Mouse (Mus musculus) granulocyte monocyte progenitor cell, adult 5-6 weeks (primary cell): ENCODE data around the gene 9930111J21Rik2. TPM values are rescaled to one million over a fixed set of nuclear protein-coding genes. Genes with fewer than 3 reads are reported as not detected.

Experiments
- ATAC-seq: replicated peaks from 2 replicates; pipeline ENCODE4 v1.8.0; 2016; ENCODE audit warnings: mild to moderate bottlenecking, moderate TSS enrichment, inconsistent platforms; ENCODE audit not compliant: poor library complexity, severe bottlenecking
- total RNA-seq, 2 experiments: library from RNA; stranded (forward) in 1 of 2; stranded (reverse) in 1 of 2; fragments of 200-712, 200-1000 nt in 1 of 2; fragments of >200 nt in 1 of 2; fragmentation: Nextera tagmentation in 1 of 2; gene quantifications; 2 replicates each; pipeline ENCODE4 v1.2.3; 2014 to 2017

The 9930111J21Rik2 gene
- total RNA-seq (2014; fragmentation: Nextera tagmentation) = 40.1 and 45.9 TPM in 2 replicates
- total RNA-seq (2017) = 29.3 and 35.2 TPM in 2 replicates

DNA sequence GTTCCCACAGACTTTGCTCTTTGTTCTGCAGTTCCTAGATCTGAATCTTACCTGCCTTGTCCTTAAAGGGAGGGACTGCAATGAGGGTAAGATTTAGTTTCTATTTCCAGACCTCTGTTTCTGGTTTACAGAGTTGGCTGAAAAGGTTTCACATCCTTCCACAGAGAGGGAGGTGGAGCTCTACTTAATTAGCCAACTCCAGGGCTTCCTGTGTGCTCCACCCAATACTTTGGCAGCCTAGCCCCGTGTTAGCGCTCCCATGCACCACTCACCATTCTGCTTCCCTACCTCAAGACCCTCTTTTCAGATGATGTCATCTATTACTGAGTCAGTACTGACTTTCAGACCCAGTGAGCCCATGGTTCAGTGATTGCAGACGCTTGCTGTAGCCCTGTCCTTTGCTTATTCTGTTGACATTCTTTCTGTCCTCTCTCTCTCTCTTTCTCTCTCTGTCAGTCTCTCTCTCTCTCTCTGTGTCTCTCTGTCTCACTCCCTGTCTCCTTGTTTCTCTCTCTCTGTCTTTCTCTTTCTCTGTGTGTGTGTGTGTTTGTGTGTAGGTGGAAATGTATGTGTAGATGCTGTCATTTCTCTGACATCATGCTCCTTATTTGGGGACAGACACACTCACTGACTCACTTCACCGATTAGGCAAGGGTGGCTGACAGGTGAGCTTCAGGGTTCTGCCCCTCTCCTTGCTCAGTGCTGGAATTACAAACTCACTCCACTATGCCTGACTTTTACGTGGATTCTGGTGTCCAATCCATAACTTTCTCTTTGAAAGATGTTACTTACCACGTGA lies at the start of gene 9930111J21Rik2:
Gene 9930111J21Rik2, minus strand, starts transcription at position 150 of the 799 bp plus-strand sequence.
- ATAC-seq = peak; percentile 78

DNA sequence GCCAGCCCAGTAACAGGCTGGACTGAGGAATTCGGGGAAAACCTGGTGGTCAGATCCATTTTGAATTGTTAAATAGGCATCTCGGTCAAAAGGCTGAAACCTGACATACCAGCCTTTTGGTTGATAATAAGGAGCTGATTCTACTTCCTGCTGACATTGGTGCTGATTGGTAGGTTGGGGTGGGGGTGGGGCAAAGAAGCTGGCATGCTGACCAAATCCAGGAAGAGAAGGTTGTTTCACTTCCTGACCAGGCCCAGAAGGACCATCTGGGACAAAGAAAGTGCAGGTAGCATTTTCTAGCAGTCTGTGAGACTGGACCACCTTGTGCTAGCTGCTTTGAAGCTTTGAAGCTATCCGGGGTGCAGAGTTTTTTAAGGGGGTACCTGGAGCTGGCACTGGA lies 49.4 kb upstream of the 9930111J21Rik2 start:
- peak; percentile 79 for ATAC-seq

DNA sequence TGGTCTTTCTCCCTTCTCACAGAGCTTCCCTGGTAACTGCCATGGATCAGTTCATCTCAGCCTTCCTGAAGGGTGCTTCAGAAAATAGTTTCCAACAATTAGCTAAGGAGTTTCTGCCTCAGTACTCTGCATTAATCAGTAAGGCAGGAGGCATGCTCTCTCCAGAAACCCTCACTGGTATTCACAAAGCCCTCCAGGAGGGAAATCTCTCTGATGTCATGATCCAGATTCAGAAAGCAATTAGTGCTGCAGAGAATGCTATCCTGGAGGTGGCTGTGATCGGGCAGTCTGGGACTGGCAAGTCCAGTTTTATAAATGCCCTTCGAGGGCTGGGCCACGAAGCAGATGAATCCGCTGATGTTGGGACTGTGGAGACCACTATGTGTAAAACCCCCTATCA lies 44.3 kb upstream of the 9930111J21Rik2 start:
- ATAC-seq = no peak

DNA sequence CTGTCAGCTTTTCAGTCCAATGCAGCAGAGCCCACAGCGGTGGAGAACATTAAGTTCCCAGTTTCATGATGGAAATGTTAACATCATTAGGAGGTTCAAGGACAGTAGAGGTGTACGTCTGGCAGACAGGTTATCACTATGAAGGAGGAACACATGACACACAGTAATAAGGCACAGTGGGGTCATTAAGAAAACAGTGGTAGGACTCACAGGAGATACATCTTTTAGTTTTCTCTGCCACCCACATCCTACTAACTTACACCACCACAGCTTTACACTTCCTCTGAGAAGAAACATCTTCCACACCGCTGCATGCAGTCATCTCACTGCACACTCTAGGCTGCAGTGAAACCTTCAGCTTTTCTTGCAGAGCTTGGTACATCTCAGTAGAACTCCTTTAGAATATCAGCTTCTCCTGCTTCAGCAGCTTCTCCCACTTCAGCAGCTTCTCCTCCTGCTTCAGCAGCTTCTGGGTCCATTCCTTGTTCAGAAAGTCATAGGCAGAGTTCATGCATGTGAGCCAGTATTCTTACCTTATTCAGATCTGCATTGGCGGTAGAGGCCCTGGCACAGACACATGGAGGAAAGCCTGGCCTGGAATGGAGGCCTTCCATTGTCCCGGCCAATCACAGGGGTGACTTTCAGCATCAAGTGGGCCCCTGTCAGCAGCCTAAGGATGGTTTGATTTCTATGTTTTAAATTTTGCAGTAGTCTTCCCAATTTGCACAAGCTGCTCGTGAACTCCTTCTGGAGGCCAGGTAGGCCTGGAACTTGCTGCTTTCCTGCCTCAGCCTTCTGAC lies 43.0 kb upstream of the 9930111J21Rik2 start:
- ATAC-seq = peak; percentile 13; the same call in 1 of the 2 replicates

GRCm38 (mm10) chr11:49092786-49093185 lies 41.7 kb upstream of the 9930111J21Rik2 start:
- peak; percentile 64 for ATAC-seq

GRCm38 (mm10) chr11:49092053-49092586 lies 41.1 kb upstream of the 9930111J21Rik2 start:
- no peak for ATAC-seq

DNA sequence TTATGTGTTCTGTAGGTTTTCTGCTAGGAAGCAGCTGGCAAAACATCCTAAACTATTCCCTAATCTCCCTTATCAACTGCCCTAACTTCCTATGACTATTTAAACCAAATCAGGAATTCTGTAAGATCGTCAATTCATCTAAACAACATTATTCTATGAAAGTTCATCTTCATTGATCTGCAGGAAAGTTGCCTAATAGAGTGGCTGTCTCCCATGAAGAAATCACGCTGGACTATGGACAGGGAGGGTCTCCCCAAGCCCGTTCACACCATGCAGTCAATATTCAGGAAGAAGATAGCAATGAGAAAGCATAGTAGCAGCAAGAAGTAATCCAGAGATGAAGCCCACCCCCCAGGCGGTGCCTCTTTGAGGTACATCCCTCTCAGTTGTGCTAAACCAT lies 40.1 kb upstream of the 9930111J21Rik2 start:
- no peak for ATAC-seq

DNA sequence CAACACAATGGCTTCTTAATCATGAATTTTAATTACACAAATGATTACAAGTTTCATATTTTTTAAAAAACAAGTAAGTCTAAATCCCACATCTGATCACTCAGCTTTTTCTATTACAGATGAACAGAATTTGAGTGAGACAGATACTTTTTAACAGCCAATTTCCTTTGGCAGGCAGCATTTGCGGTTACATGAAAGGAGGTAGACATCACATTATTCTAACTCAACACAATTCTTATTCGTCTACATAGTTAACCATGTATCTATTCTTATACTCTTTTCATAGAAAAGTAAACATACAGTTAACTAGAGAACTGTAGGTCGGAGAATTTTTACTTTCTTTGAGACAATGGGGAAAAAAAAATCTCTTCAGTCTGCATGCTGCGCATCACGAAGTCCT lies 39.5 kb upstream of the 9930111J21Rik2 start:
- ATAC-seq = no peak

DNA sequence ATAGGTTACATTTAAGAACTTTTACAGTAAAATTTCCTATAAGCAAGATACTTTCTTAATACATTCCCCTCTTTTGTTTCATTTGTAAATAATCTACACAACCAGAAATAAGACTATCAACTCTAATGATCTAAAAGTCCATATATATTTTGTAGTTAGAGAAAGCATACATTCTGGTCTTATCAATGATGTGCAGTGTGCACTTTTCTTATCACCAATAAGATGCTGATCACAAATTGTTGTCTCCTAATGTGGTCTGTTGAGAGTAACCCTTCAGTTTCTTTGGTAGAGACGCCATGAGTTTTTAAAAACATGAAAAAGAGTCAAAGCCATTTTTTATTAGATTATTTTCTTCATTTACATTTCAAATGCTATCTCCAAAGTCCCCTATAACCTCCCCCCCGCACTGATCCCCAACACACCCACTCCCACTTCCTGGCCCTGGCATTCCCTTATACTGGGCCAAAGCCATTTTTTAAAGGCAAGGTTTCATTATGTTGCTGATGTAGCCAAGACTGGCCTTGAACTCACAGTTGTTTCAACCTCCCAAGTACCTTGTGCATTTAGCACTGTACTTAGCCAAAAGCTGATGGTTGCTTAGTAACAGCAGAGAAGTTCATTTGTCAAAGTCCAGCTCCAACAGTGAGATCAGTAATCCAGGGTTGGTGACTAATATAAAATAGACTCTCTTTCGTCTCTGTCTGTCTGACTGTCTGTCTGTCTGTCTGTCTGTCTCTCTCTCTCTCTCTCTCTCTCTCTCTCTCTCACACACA lies 38.9 kb upstream of the 9930111J21Rik2 start:
- no peak for ATAC-seq

DNA sequence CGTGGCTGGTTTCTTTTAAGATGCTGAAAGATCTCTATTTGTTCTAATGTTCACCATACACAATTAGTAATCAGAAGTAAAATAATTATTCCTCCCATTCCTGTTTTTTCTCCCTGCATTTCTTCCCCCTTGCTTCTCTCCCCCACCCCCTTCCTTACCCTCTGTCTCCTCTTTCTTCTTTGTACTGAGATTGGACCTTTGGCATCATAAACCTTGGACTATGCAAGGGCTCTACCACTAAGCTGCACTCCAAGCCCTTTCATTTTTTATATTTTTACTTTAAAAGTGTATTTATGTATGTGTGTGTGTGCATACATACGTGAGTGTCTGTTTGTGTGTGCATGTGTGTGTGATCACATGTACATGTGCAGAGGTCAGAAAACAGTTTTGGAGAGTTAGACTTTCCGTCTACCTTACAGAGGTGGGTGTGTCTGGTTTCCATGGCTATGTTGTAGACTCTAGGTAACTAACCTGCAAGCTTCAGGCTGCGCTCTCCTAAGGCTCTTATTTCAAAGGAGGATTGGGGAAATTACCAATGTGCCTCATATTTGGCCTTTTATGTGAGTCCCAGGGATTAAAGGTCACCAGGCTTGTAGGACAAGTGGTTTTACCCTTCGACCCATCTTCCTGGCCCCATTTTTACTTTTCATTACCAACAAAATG lies 38.1 kb upstream of the 9930111J21Rik2 start:
- ATAC-seq = no peak

GRCm38 (mm10) chr11:49087830-49088616 lies 37.0 kb upstream of the 9930111J21Rik2 start:
- peak; percentile 53 for ATAC-seq

DNA sequence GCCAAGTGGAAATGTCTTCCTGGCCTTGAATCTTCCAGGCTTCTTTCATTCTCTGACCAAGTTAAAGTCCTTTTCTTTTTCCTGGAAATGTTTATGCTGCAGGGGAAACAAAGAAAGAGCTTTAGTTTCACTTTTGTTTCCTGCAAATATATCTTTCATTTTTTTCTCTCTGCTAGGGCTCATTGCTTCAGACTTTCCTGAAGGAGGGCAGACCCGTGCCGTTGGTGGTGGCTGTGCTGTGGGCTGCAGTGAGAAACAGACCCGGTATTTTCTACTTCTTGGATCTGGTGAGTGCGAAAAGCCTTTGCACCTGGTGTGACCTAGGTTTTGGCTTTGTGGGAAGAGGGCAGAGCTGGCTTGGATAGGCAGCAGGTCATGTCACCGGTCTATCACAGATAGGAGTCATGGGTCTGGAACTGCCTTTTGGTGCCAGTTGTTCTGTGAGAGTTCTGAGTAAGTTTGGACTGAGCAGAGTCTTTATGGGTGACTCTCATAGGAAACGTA lies 35.9 kb upstream of the 9930111J21Rik2 start:
- peak; percentile 31 for ATAC-seq

DNA sequence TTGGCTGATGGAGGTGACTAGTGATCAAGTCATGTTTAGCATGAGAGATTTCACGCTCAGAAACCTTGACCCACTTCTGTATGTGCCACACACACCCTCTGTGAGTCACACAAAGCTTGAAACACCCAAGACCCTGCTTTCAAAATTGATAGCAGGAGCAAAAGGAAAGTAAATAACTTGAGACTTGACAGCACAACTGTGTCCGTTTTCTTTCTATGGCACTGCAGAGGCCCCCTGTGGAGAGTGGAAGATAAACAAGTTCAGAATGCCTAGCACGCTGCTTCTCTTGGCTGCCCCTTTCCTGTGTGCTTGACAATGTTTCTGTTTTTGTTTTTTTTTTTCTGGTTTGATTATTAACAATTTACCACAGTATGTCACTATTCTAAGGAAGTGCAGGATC lies 33.8 kb upstream of the 9930111J21Rik2 start:
- peak; percentile 6 for ATAC-seq

GRCm38 (mm10) chr11:49084385-49084784 lies 33.3 kb upstream of the 9930111J21Rik2 start:
- ATAC-seq = no peak

GRCm38 (mm10) chr11:49083808-49084207 lies 32.8 kb upstream of the 9930111J21Rik2 start:
- no peak for ATAC-seq

GRCm38 (mm10) chr11:49083146-49083545 lies 32.1 kb upstream of the 9930111J21Rik2 start:
- peak; percentile 61 for ATAC-seq

- ATAC-seq = no peak
Measured at GRCm38 (mm10) chr11:49081886-49082285, 30.8 kb upstream of the 9930111J21Rik2 start.

- ATAC-seq = no peak
Measured at GRCm38 (mm10) chr11:49081356-49081755, 30.3 kb upstream of the 9930111J21Rik2 start.

DNA sequence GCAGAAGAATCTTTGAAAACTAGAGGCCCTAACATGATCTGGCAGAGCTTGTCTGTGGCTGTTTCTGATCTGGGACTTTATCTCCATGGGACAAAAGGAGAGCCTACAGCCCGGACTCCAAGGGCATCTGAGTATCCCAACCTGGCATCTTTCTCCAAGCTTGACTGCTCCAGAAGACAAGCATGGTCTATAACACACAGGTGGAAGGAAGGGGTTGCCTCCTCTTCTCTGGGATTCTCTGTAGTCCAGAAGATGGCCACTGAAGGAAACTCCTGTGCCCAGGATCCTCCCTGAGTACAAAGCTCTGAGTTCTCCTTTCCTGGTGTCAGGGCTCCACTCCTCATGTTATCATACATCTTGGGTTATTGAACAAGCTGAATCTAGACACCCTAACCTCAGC lies 29.6 kb upstream of the 9930111J21Rik2 start:
- no peak for ATAC-seq
